Mouse (Mus musculus) left cerebral cortex, adult 9 months (tissue): ENCODE results near the gene Dtnbp1.

ENCODE experiments used
- DNase-seq, 2 experiments: peaks; one replicate each; pipeline ENCODE4 v3.0.0; 2022; ENCODE audit warnings: low spot score in 2 of 2

Dtnbp1 gene

DNA sequence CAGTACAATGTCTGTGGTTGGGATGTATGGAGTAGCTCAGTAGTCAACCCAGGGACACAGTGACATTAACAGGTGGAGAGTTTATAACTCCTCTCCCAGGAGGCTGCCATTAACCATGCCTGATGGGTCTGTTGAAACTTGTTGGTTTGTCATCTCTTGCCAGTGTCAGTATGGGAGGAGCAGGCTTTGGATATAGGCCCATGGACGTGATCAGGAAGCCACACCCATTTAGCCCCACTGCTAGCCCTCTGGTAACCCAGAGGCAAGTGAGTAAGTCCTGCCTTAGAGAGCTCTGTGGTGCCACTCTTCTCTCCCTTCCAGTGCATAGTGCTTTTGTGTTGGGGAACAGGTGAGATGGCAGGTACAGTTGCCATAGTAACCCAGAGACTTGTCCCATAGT is 97.7 kb downstream of the Dtnbp1 start:
- no peak for DNase-seq

- DNase-seq = no peak
Measured at GRCm38 (mm10) chr13:44903416-44903815, 98.5 kb downstream of the Dtnbp1 start.

DNA sequence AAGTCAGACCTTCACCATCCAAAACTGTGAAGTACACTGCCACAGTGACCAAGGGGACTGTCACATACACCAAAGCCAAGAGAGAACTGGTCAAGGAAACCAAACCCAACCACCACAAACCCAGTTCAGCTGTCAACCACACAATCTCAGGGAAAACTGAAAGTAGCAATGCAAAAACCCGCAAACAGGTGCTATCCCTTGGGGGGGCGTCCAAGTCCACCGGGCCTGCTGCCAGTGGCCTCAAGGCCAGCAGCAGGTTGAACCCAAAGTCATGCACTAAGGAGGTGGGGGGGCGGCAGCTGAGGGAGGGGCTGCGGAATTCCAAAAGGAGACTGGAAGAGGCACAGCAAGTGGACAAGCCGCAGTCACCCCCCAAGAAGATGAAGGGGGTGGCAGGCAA is 99.6 kb downstream of the Dtnbp1 start:
- DNase-seq = no peak

- DNase-seq = no peak
Measured at GRCm38 (mm10) chr13:44896211-44896610, 105.7 kb downstream of the Dtnbp1 start.

GRCm38 (mm10) chr13:44891813-44892730 is 109.9 kb downstream of the Dtnbp1 start:
- DNase-seq = no peak

GRCm38 (mm10) chr13:44890612-44891011 is 111.3 kb downstream of the Dtnbp1 start:
- no peak for DNase-seq

DNA sequence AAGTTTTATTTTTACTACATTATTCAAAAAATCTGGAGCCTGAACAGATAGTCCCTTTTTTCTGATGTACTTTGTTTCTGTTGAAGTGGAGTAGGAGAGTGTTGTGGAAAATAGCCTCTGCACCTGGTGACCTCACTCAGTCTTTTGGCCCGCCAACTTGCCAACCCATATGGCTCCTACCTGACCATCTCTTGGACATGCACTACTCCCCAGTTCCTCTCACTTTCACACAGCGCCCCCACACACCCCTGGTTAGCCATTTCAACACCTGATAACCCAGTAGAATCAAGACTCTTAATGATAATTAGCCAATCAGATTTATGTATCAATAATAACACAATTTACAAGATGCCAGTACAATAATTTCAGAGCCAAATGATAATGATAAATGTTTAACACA is 115.7 kb downstream of the Dtnbp1 start:
- DNase-seq = no peak

- DNase-seq = no peak
Measured at GRCm38 (mm10) chr13:44881001-44881400, 120.9 kb downstream of the Dtnbp1 start.

DNA sequence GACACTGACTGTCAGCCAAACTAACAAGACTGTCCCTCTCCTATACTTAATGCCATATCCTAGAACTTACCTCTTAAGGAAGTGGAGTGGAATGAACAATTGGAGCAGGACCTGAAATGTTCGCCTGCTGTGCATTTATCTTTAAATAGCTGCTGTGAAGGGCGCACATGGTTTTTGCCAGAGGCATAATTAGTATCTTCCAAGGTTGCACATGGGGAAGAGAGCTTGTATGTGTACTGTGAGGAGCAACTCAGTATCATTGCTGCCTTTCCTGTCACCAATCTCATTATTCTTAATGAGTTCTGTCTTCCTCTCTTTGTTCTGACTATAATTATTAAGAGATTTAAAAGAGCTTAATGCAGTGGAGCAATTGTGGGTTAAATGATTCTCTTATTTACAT is 125.1 kb downstream of the Dtnbp1 start:
- no peak for DNase-seq
